Mouse (Mus musculus): ENCODE measurements at regions not wholly inside any gene's neighbourhood (a gene's known extent, or its start where the extent isn't known, plus 50 kb on each side); places are given as distances from the start of the nearest gene placed in this dataset.
A peak's percentile ranks its signal among the peaks of the same experiment; 100 is the strongest.
"Not testable (repeated sequence)": the region's sequence is repeated elsewhere in the genome, so short reads cannot be mapped to it uniquely, and the experiment has no call there.

GRCm38 (mm10) chr12:22951956-22952355 lies 828.1 kb downstream of the Gm10330 start:
- not testable (repeated sequence) for H3K36me3 ChIP-seq (ENCODE audit: poor library complexity, severe bottlenecking); ATAC-seq; H3K4me1 ChIP-seq; H3K9ac ChIP-seq; H3K9me3 ChIP-seq (replicated peaks); H3K4me2 ChIP-seq; H3K4me3 ChIP-seq; H3K27me3 ChIP-seq; H3K27ac ChIP-seq
- 52% methylated on average over 3 of the region's 3 CpGs for WGBS

- not testable (repeated sequence) for H3K4me1 ChIP-seq; H3K27ac ChIP-seq; H3K27me3 ChIP-seq; H3K9me3 ChIP-seq (replicated peaks); H3K36me3 ChIP-seq (ENCODE audit: poor library complexity, severe bottlenecking)
- WGBS = 2% methylated on average over 31 of the region's 53 CpGs
- peak overlapping the region; percentile 60 for H3K4me2 ChIP-seq
- peak; percentile 67; the same call in 1 of the 2 replicates for ATAC-seq
- H3K9ac ChIP-seq = peak overlapping the region; percentile 71
- H3K4me3 ChIP-seq = peak overlapping the region; percentile 55
Observed at GRCm38 (mm10) chr12:22906156-22906555, 873.9 kb downstream of the Gm10330 start.

Measured in forebrain, embryonic 13.5 days (tissue).